Mouse (Mus musculus) embryonic fibroblast, embryonic 13.5 days (primary cell): ENCODE results near the gene Heg1.

Experiments used
- CTCF ChIP-seq: IDR thresholded peaks from 2 replicates; pipeline ENCODE4 v1.5.1; 2011; ENCODE audit warnings: mild to moderate bottlenecking, control low read depth, low read length, moderate library complexity, borderline replicate concordance; ENCODE audit not compliant: insufficient read depth
- POLR2A ChIP-seq: IDR thresholded peaks from 2 replicates; pipeline ENCODE4 v1.6.1; 2011; ENCODE audit warnings: low read depth, mild to moderate bottlenecking, control low read depth, low read length, moderate library complexity

GRCm38 (mm10) chr16:33680271-33680670 is 3.9 kb upstream of the Heg1 start:
- no peak for TF ChIP-seq CTCF
- no peak for TF ChIP-seq POLR2A
